Mouse (Mus musculus): ENCODE measurements around the gene Olfr693. TPM values are rescaled to one million over a fixed set of nuclear protein-coding genes. Genes with fewer than 3 reads are reported as not detected.
"Not testable (repeated sequence)": the region's sequence is repeated elsewhere in the genome, so short reads cannot be mapped to it uniquely, and the experiment has no call there.

Olfr693 gene
- polyA plus RNA-seq (2014; fragmentation: Nextera tagmentation; extraction: Ambion mirVana): not detected in 2 replicates

- H3K36me3 ChIP-seq (ENCODE audit: control insufficient read depth, insufficient read depth, low read length): no peaks in the 10 kb centered on the region
- H3K27me3 ChIP-seq (ENCODE audit: control insufficient read depth, insufficient read depth, low read length): no peaks in the 10 kb centered on the region
- H3K9ac ChIP-seq (ENCODE audit: low read depth, low read length): no peak within 1 kb of the TSS
- H3K4me2 ChIP-seq: no peak within 1 kb of the TSS
- H3K4me1 ChIP-seq (ENCODE audit: control insufficient read depth, insufficient read depth, low read length): no peaks in the 10 kb centered on the region
- ATAC-seq (replicated peaks; ENCODE audit: insufficient number of reproducible peaks, low FRiP score, low TSS enrichment): no peak
- H3K27ac ChIP-seq (ENCODE audit: low read depth, low read length): no peak within 1 kb of the TSS
- no peak within 1 kb of the TSS for H3K4me3 ChIP-seq (ENCODE audit: low read depth, low read length)
- no peaks in the 10 kb centered on the region for H3K9me3 ChIP-seq (replicated peaks; ENCODE audit: control insufficient read depth, low read length)
These were observed at the start of gene Olfr693 for GRCm38 (mm10) chr7:106680484-106680883. TSS of gene Olfr693 (minus strand) at chr7:106680584.

DNA sequence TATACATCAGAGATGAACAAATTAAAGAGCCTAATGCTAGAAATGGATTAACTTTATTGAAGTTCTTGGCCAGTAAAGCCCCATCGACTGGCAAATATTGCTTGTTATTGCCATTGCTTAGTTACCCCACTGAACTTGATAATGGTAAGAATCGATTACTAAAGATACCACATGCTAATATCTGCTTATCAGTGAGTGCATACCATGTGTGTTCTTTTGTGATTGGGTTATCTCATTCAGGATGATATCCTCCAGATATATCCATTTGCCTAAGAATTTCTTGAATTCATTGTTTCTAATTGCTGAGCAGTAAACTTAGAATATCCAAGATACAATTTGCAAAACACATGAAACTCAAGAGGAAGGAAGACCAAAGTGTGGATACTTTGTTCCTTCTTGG is 45.3 kb upstream of the Olfr693 start:
- ATAC-seq (replicated peaks; ENCODE audit: insufficient number of reproducible peaks, low FRiP score, low TSS enrichment); H3K4me1 ChIP-seq (ENCODE audit: control insufficient read depth, insufficient read depth, low read length); H3K36me3 ChIP-seq (ENCODE audit: control insufficient read depth, insufficient read depth, low read length); H3K9me3 ChIP-seq (replicated peaks; ENCODE audit: control insufficient read depth, low read length); H3K27me3 ChIP-seq (ENCODE audit: control insufficient read depth, insufficient read depth, low read length); H3K27ac ChIP-seq (ENCODE audit: low read depth, low read length); H3K4me3 ChIP-seq (ENCODE audit: low read depth, low read length); H3K4me2 ChIP-seq; H3K9ac ChIP-seq (ENCODE audit: low read depth, low read length): not testable (repeated sequence)
- WGBS (ENCODE audit: insufficient replicate concordance): 82% methylated on average over 2 of the region's 2 CpGs

DNA sequence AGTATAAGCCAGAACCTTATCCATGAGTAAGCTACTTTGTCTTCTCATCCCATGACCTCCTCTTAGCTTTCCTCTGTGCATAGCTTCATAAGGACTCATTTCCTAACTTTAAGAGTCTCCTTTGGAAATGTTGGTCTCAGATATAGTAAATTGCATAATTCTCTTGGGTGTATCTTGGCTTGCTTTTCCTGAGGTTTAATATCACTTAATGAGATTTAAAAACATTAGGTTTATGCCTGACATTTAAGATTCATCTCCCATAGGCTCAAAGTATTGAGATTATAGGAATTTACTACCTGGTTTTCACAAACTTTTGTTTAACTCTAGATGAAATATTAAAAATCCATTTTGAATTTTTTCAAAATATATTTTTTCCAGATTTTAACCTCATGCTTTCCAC is 35.9 kb upstream of the Olfr693 start, which contains the start of gene Olfr695:
Olfr695 (minus strand) TSS at position 101 of the 400 bp plus-strand sequence.
- no peak within 1 kb of the TSS for H3K4me2 ChIP-seq
- H3K4me3 ChIP-seq (ENCODE audit: low read depth, low read length): no peak within 1 kb of the TSS
- H3K27ac ChIP-seq (ENCODE audit: low read depth, low read length): no peak within 1 kb of the TSS
- ATAC-seq (replicated peaks; ENCODE audit: insufficient number of reproducible peaks, low FRiP score, low TSS enrichment): no peak
- no peaks in the 10 kb centered on the region for H3K4me1 ChIP-seq (ENCODE audit: control insufficient read depth, insufficient read depth, low read length)
- no peak within 1 kb of the TSS for H3K9ac ChIP-seq (ENCODE audit: low read depth, low read length)
- no peaks in the 10 kb centered on the region for H3K36me3 ChIP-seq (ENCODE audit: control insufficient read depth, insufficient read depth, low read length)
- H3K9me3 ChIP-seq (replicated peaks; ENCODE audit: control insufficient read depth, low read length): no peaks in the 10 kb centered on the region
- H3K27me3 ChIP-seq (ENCODE audit: control insufficient read depth, insufficient read depth, low read length): no peaks in the 10 kb centered on the region

DNA sequence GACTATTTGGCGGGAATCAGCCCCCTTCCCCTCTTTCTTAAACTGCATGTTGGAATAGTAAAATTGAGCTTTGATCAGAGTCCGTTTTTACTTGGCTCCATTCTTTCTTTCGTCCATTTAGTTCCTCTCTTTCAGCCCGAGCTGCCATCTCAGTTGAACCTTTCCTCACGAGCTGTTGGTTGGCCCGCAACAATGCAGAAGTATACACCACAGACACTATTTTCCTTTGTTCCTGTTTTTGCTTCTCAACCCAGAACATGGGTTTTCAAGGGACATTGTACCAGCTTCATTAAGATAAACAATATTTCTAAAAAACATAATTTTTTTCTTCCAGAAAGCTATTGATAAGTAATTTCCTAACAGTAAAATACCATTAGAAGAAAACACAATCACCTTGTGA is 31.1 kb upstream of the Olfr693 start:
- H3K9ac ChIP-seq (ENCODE audit: low read depth, low read length): no peak overlapping the region
- no peak overlapping the region for H3K4me2 ChIP-seq
- no peak overlapping the region for H3K27ac ChIP-seq (ENCODE audit: low read depth, low read length)
- H3K4me1 ChIP-seq (ENCODE audit: control insufficient read depth, insufficient read depth, low read length): no peaks in the 10 kb centered on the region
- no peak overlapping the region for H3K4me3 ChIP-seq (ENCODE audit: low read depth, low read length)
- H3K9me3 ChIP-seq (replicated peaks; ENCODE audit: control insufficient read depth, low read length): no peaks in the 10 kb centered on the region
- H3K36me3 ChIP-seq (ENCODE audit: control insufficient read depth, insufficient read depth, low read length): no peaks in the 10 kb centered on the region
- 87% methylated on average over 6 of the region's 6 CpGs for WGBS (ENCODE audit: insufficient replicate concordance)
- H3K27me3 ChIP-seq (ENCODE audit: control insufficient read depth, insufficient read depth, low read length): no peaks in the 10 kb centered on the region
- no peak for ATAC-seq (replicated peaks; ENCODE audit: insufficient number of reproducible peaks, low FRiP score, low TSS enrichment)

- ATAC-seq (replicated peaks; ENCODE audit: insufficient number of reproducible peaks, low FRiP score, low TSS enrichment); H3K9me3 ChIP-seq (replicated peaks; ENCODE audit: control insufficient read depth, low read length); H3K4me3 ChIP-seq (ENCODE audit: low read depth, low read length); H3K27ac ChIP-seq (ENCODE audit: low read depth, low read length); H3K4me1 ChIP-seq (ENCODE audit: control insufficient read depth, insufficient read depth, low read length); H3K4me2 ChIP-seq; H3K27me3 ChIP-seq (ENCODE audit: control insufficient read depth, insufficient read depth, low read length); H3K9ac ChIP-seq (ENCODE audit: low read depth, low read length); H3K36me3 ChIP-seq (ENCODE audit: control insufficient read depth, insufficient read depth, low read length): not testable (repeated sequence)
- 87% methylated on average over 10 of the region's 10 CpGs for WGBS (ENCODE audit: insufficient replicate concordance)
These were observed 27.3 kb upstream of the Olfr693 start for GRCm38 (mm10) chr7:106707705-106708104.

DNA sequence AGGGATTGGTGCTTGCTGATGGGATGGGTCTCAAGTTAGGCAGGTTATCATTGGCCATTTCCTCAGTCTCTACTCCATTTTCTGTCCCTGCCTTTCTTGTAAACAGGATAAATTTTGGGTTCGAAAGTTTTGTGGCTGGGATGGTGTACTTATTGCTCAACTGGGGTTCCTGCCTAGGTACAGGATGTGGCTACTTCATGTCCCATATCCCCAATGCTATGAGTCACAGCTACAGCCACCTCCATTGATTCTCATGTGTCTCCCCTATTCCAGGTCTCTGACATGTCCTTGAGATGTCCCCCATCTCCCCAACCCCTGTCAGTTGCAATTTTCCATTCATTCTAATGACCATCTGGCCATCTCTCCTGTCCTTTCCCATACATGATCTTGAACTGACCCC is 16.5 kb upstream of the Olfr693 start:
- WGBS (ENCODE audit: insufficient replicate concordance): 81% methylated on average over 1 of the region's 1 CpGs
- no peak for ATAC-seq (replicated peaks; ENCODE audit: insufficient number of reproducible peaks, low FRiP score, low TSS enrichment)
- Histone ChIP-seq H3K27me3 (ENCODE audit: control insufficient read depth, insufficient read depth, low read length) (no peaks in the 10 kb centered on the region), H3K36me3 (ENCODE audit: control insufficient read depth, insufficient read depth, low read length) (no peaks in the 10 kb centered on the region), H3K27ac (ENCODE audit: low read depth, low read length) (no peak overlapping the region), H3K9ac (ENCODE audit: low read depth, low read length) (no peak overlapping the region), H3K9me3 (replicated peaks; ENCODE audit: control insufficient read depth, low read length) (no peaks in the 10 kb centered on the region), H3K4me2 (no peak overlapping the region), H3K4me1 (ENCODE audit: control insufficient read depth, insufficient read depth, low read length) (no peaks in the 10 kb centered on the region), H3K4me3 (ENCODE audit: low read depth, low read length) (no peak overlapping the region)

DNA sequence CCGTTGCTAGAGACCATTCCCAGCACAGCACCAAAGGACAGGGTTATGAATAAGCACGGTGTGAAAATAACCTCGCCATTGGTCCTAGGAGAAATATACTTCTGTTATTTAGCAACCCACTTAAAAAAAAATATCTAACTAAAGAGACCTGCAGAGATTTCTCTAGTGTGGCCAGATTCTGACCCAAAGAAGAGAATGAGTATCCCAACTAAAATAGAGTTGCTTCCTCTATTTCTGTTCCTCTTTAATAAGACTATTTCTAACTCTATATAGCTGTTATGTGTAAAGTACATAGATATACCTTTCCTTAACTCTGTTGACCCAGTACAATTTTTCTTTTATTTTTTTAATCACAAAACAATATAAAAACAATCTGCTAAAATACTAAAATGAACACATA is 12.6 kb upstream of the Olfr693 start:
- Histone ChIP-seq H3K9ac (ENCODE audit: low read depth, low read length) (no peak overlapping the region), H3K9me3 (replicated peaks; ENCODE audit: control insufficient read depth, low read length) (no peaks in the 10 kb centered on the region), H3K4me1 (ENCODE audit: control insufficient read depth, insufficient read depth, low read length) (no peaks in the 10 kb centered on the region), H3K4me2 (no peak overlapping the region), H3K27me3 (ENCODE audit: control insufficient read depth, insufficient read depth, low read length) (no peaks in the 10 kb centered on the region), H3K4me3 (ENCODE audit: low read depth, low read length) (no peak overlapping the region), H3K27ac (ENCODE audit: low read depth, low read length) (no peak overlapping the region), H3K36me3 (ENCODE audit: control insufficient read depth, insufficient read depth, low read length) (no peaks in the 10 kb centered on the region)
- WGBS (ENCODE audit: insufficient replicate concordance): 67% methylated on average over 3 of the region's 3 CpGs
- ATAC-seq (replicated peaks; ENCODE audit: insufficient number of reproducible peaks, low FRiP score, low TSS enrichment): no peak

GRCm38 (mm10) chr7:106691714-106692113 is 11.3 kb upstream of the Olfr693 start, which contains the start of gene Olfr694:
TSS of gene Olfr694 (minus strand) at chr7:106691814.
- Histone ChIP-seq H3K4me3 (ENCODE audit: low read depth, low read length) (no peak within 1 kb of the TSS), H3K36me3 (ENCODE audit: control insufficient read depth, insufficient read depth, low read length) (no peaks in the 10 kb centered on the region)
- no peak for ATAC-seq (replicated peaks; ENCODE audit: insufficient number of reproducible peaks, low FRiP score, low TSS enrichment)

DNA sequence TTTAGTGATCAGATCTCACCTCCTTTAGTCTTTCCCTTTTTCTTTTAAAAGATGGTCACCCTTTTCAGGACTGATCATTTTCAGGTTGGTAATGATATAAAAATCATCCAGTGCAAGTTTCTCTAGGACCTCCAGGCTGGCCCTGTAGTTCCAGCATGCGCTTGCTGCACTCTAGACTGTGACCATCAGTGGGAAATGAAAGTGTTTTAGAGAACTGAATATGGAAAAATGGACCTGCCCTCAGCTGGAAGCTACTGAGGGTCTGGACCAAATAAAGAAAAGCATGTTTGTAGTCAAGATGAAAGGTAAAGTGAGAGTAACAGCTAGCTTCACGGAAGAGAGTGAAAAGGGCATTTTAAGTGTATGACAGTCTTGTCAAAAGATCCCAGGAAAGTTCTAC is 5.0 kb upstream of the Olfr693 start:
- WGBS (ENCODE audit: insufficient replicate concordance): 83% methylated on average over 2 of the region's 2 CpGs
- ATAC-seq (replicated peaks; ENCODE audit: insufficient number of reproducible peaks, low FRiP score, low TSS enrichment): no peak

More at GRCm38 (mm10) chr7:106691714-106692113, 11.3 kb upstream of the Olfr693 start, which contains the start of gene Olfr694:
- Histone ChIP-seq H3K9me3 (replicated peaks; ENCODE audit: control insufficient read depth, low read length) (no peaks in the 10 kb centered on the region), H3K9ac (ENCODE audit: low read depth, low read length) (no peak within 1 kb of the TSS), H3K27ac (ENCODE audit: low read depth, low read length) (no peak within 1 kb of the TSS), H3K4me1 (ENCODE audit: control insufficient read depth, insufficient read depth, low read length) (no peaks in the 10 kb centered on the region), H3K4me2 (no peak within 1 kb of the TSS), H3K27me3 (ENCODE audit: control insufficient read depth, insufficient read depth, low read length) (no peaks in the 10 kb centered on the region)
- 84% methylated on average over 1 of the region's 1 CpGs for WGBS (ENCODE audit: insufficient replicate concordance)

More for the DNA sequence above, 5.0 kb upstream of the Olfr693 start:
- Histone ChIP-seq H3K27me3 (ENCODE audit: control insufficient read depth, insufficient read depth, low read length) (no peaks in the 10 kb centered on the region), H3K9ac (ENCODE audit: low read depth, low read length) (no peak overlapping the region), H3K27ac (ENCODE audit: low read depth, low read length) (no peak overlapping the region), H3K9me3 (replicated peaks; ENCODE audit: control insufficient read depth, low read length) (no peaks in the 10 kb centered on the region), H3K4me3 (ENCODE audit: low read depth, low read length) (no peak overlapping the region), H3K36me3 (ENCODE audit: control insufficient read depth, insufficient read depth, low read length) (no peaks in the 10 kb centered on the region), H3K4me1 (ENCODE audit: control insufficient read depth, insufficient read depth, low read length) (no peaks in the 10 kb centered on the region), H3K4me2 (no peak overlapping the region)

Data from heart, embryonic 11.5 days (tissue).